Mouse (Mus musculus) macrophage (primary cell): ENCODE measurements around the gene Crlf1. TPM values are rescaled to one million over a fixed set of nuclear protein-coding genes. Genes with fewer than 3 reads are reported as not detected.

Experiments used
- H3K27ac ChIP-seq: fragments of 350-480 bp; formaldehyde crosslinking; 2 replicates; pipeline ENCODE4 v1.9.0; 2021
- H3K36me3 ChIP-seq: fragments of 350-480 bp; formaldehyde crosslinking; 2 replicates; pipeline ENCODE4 v1.9.0; 2021; ENCODE audit errors: inconsistent target
- H3K4me3 ChIP-seq: fragments of 350-480 bp; formaldehyde crosslinking; 2 replicates; pipeline ENCODE4 v1.9.0; 2021; ENCODE audit errors: inconsistent target
- H3K79me2 ChIP-seq: fragments of 350-480 bp; formaldehyde crosslinking; 2 replicates; pipeline ENCODE4 v1.9.0; 2021; ENCODE audit errors: inconsistent target
- WGBS: methylation state at CpG from one replicate; pipeline ENCODE4 v1.1.7; 2026; ENCODE audit warnings: inconsistent platforms; ENCODE audit not compliant: missing documents; 5-methylcytosine and 5-hydroxymethylcytosine counted together
- polyA plus RNA-seq: library from polyadenylated mRNA; stranded (reverse); fragments of 250-400 nt; gene quantifications from 3 replicates; pipeline ENCODE4 v1.2.4, GENCODE M21; 2018; ENCODE audit warnings: inconsistent platforms

The Crlf1 gene
- polyA plus RNA-seq, 1 experiment from 2014 or later: not detected

GRCm38 (mm10) chr8:70535221-70535620, 42.3 kb downstream of the Crlf1 start:
- H3K27ac ChIP-seq: no peak overlapping the region
- H3K79me2 ChIP-seq: peaks cover 24% of the 10 kb centered on the region
- 94% methylated on average over 3 of the region's 3 CpGs for WGBS
- no peak overlapping the region for H3K4me3 ChIP-seq
- peaks cover 47% of the 10 kb centered on the region for H3K36me3 ChIP-seq

GRCm38 (mm10) chr8:70535701-70536100, 42.7 kb downstream of the Crlf1 start:
- no peak overlapping the region for H3K27ac ChIP-seq
- H3K79me2 ChIP-seq: peaks cover 24% of the 10 kb centered on the region
- H3K4me3 ChIP-seq: no peak overlapping the region
- H3K36me3 ChIP-seq: peaks cover 43% of the 10 kb centered on the region
- WGBS: 96% methylated on average over 2 of the region's 2 CpGs

- H3K4me3 ChIP-seq: peak overlapping the region; percentile 96
- 8% methylated on average over 24 of the region's 24 CpGs for WGBS
- H3K79me2 ChIP-seq: peaks cover 36% of the 10 kb centered on the region
- peaks cover 20% of the 10 kb centered on the region; the same call in 1 of the 2 replicates for H3K36me3 ChIP-seq
- peak overlapping the region; percentile 91 for H3K27ac ChIP-seq
Measured at GRCm38 (mm10) chr8:70538024-70538579, 45.1 kb downstream of the Crlf1 start.

- peaks cover 18% of the 10 kb centered on the region; the same call in 1 of the 2 replicates for H3K36me3 ChIP-seq
- WGBS: 0% methylated on average over 32 of the region's 32 CpGs
Measured at GRCm38 (mm10) chr8:70538633-70539076, 45.7 kb downstream of the Crlf1 start.

GRCm38 (mm10) chr8:70539077-70539813, 46.3 kb downstream of the Crlf1 start, which contains the start of gene Ell:
Ell (plus strand) TSS chr8:70539457.
- peak within 1 kb of the TSS; percentile 92 for H3K27ac ChIP-seq
- under 1% methylated on average over 43 of the region's 58 CpGs for WGBS
- peaks cover 45% of the 10 kb centered on the region for H3K79me2 ChIP-seq
- peaks cover 12% of the 10 kb centered on the region; the same call in 1 of the 2 replicates for H3K36me3 ChIP-seq
- H3K4me3 ChIP-seq: peak within 1 kb of the TSS; percentile 96

More at GRCm38 (mm10) chr8:70538633-70539076, 45.7 kb downstream of the Crlf1 start:
- Histone ChIP-seq H3K79me2 (peaks cover 41% of the 10 kb centered on the region), H3K4me3 (peak overlapping the region; percentile 96), H3K27ac (peak overlapping the region; percentile 91)

- Histone ChIP-seq H3K27ac (peak overlapping the region; percentile 92), H3K4me3 (peak overlapping the region; percentile 96), H3K36me3 (peaks cover 4% of the 10 kb centered on the region; the same call in 1 of the 2 replicates), H3K79me2 (peaks cover 52% of the 10 kb centered on the region)
- 4% methylated on average over 4 of the region's 4 CpGs for WGBS
Measured at GRCm38 (mm10) chr8:70540013-70540506, 47.1 kb downstream of the Crlf1 start.

- H3K79me2 ChIP-seq: peaks cover 57% of the 10 kb centered on the region
- H3K27ac ChIP-seq: peak overlapping the region; percentile 92
- no peaks in the 10 kb centered on the region for H3K36me3 ChIP-seq
- peak overlapping the region; percentile 96 for H3K4me3 ChIP-seq
- WGBS: 14% methylated on average over 7 of the region's 7 CpGs
Measured at GRCm38 (mm10) chr8:70540507-70541071, 47.6 kb downstream of the Crlf1 start.

- WGBS: 40% methylated on average over 5 of the region's 5 CpGs
- peak overlapping the region; percentile 92 for H3K27ac ChIP-seq
- peak overlapping the region; percentile 96 for H3K4me3 ChIP-seq
- H3K79me2 ChIP-seq: peaks cover 62% of the 10 kb centered on the region
- no peaks in the 10 kb centered on the region for H3K36me3 ChIP-seq
Measured at GRCm38 (mm10) chr8:70541081-70541480, 48.1 kb downstream of the Crlf1 start.

GRCm38 (mm10) chr8:70544200-70544687, 51.3 kb downstream of the Crlf1 start:
- 8% methylated on average over 6 of the region's 6 CpGs for WGBS
- Histone ChIP-seq H3K27ac (peak overlapping the region; percentile 92), H3K79me2 (peaks cover 94% of the 10 kb centered on the region), H3K36me3 (no peaks in the 10 kb centered on the region), H3K4me3 (no peak overlapping the region)

- peak overlapping the region; percentile 92 for H3K27ac ChIP-seq
- peaks cover 96% of the 10 kb centered on the region for H3K79me2 ChIP-seq
- no peaks in the 10 kb centered on the region for H3K36me3 ChIP-seq
- 40% methylated on average over 4 of the region's 4 CpGs for WGBS
- H3K4me3 ChIP-seq: no peak overlapping the region
Measured at GRCm38 (mm10) chr8:70546412-70546811, 53.5 kb downstream of the Crlf1 start.

GRCm38 (mm10) chr8:70547762-70548161, 54.8 kb downstream of the Crlf1 start:
- Histone ChIP-seq H3K27ac (peak overlapping the region; percentile 92), H3K36me3 (no peaks in the 10 kb centered on the region), H3K4me3 (no peak overlapping the region), H3K79me2 (peaks cover 96% of the 10 kb centered on the region)
- WGBS: 94% methylated on average over 6 of the region's 6 CpGs

- WGBS: 35% methylated on average over 10 of the region's 10 CpGs
- peak overlapping the region; percentile 92 for H3K27ac ChIP-seq
- no peaks in the 10 kb centered on the region for H3K36me3 ChIP-seq
Measured at GRCm38 (mm10) chr8:70549412-70550184, 56.6 kb downstream of the Crlf1 start.

GRCm38 (mm10) chr8:70551558-70552161, 58.7 kb downstream of the Crlf1 start:
- Histone ChIP-seq H3K79me2 (peaks cover 100% of the 10 kb centered on the region), H3K4me3 (no peak overlapping the region), H3K27ac (peak overlapping the region; percentile 92), H3K36me3 (no peaks in the 10 kb centered on the region)
- 19% methylated on average over 3 of the region's 3 CpGs for whole genome bisulfite sequencing

More at GRCm38 (mm10) chr8:70549412-70550184, 56.6 kb downstream of the Crlf1 start:
- no peak overlapping the region for H3K4me3 ChIP-seq
- H3K79me2 ChIP-seq: peaks cover 100% of the 10 kb centered on the region
